ENCODE assay signal across 14 mouse cellular contexts in the genomic region with DNA sequence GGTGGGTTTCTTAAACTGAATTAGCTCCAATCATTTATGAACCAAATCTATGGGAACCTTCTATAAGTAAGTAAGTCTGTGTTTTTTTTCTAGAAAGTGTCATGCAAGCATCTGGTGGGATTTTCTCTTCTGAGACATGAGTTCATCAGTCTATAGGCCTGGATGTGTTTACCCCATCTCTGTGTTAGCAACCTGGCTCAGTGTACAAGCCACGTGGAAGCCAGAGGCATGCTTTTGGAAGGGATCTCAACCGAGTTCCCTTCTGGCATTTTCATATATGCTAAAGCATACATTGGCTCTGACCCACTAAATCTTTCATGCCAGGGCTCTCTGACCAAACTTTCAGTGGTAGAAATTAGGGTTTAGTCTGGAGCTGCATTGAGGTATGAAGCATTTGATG. TPM values are rescaled to one million over a fixed set of nuclear protein-coding genes. Genes with fewer than 3 reads are reported as not detected.
"Had no signal": no experiment of that assay in that cellular context is flagged by ENCODE, and none has a peak within 500 bp of the region (broad histone marks: within the 10 kb centered on the region; RNA-seq: fewer than 3 reads in every experiment).

No protein-coding gene starts in this region.

- H3K36me3 ChIP-seq: intestine, embryonic 15.5 days; kidney, embryonic 15.5 days; limb, embryonic 13.5 days; midbrain, embryonic 15.5 days; neural tube, embryonic 12.5 days; stomach, embryonic 15.5 days had no signal

- H3K9ac ChIP-seq: intestine, embryonic 15.5 days; kidney, embryonic 15.5 days; limb, embryonic 13.5 days; midbrain, embryonic 15.5 days; neural tube, embryonic 12.5 days; stomach, embryonic 15.5 days had no signal

- H3K4me1 ChIP-seq: intestine, embryonic 15.5 days; kidney, embryonic 15.5 days; limb, embryonic 13.5 days; midbrain, embryonic 15.5 days; neural tube, embryonic 12.5 days; stomach, embryonic 15.5 days had no signal

- H3K4me2 ChIP-seq: intestine, embryonic 15.5 days; kidney, embryonic 15.5 days; limb, embryonic 13.5 days; midbrain, embryonic 11.5 days; midbrain, embryonic 15.5 days; neural tube, embryonic 12.5 days; stomach, embryonic 15.5 days had no signal

- ATAC-seq: intestine, embryonic 15.5 days; midbrain, embryonic 15.5 days had no signal

- H3K27me3 ChIP-seq: intestine, embryonic 15.5 days; kidney, embryonic 15.5 days; limb, embryonic 13.5 days; midbrain, embryonic 15.5 days; neural tube, embryonic 12.5 days; stomach, embryonic 15.5 days had no signal

- H3K4me3 ChIP-seq: intestine, embryonic 15.5 days; kidney, embryonic 15.5 days; limb, embryonic 13.5 days; megakaryocyte, embryonic 14.5 days; midbrain, embryonic 15.5 days; neural tube, embryonic 12.5 days; stomach, embryonic 15.5 days had no signal

- H3K27ac ChIP-seq: intestine, embryonic 15.5 days; kidney, embryonic 15.5 days; limb, embryonic 13.5 days; midbrain, embryonic 15.5 days; neural tube, embryonic 12.5 days; stomach, embryonic 15.5 days had no signal

- DNase-seq: kidney, postnatal 14 days; left cerebral cortex, postnatal 4 days; lung, adult 18-20 months; thymus, adult 2 months; thymus, postnatal 25 days had no signal

- H3K9me3 ChIP-seq: intestine, embryonic 15.5 days; kidney, embryonic 15.5 days; limb, embryonic 13.5 days; megakaryocyte, embryonic 14.5 days; midbrain, embryonic 15.5 days; neural tube, embryonic 12.5 days; stomach, embryonic 15.5 days had no signal

RNA-seq across cellular contexts. Expression of a gene that starts 45.4 kb away (rescaled TPM):
- total RNA-seq: monocyte, adult 5-6 weeks had no signal
